Mouse (Mus musculus) frontal cortex, postnatal 10 days (tissue): ENCODE measurements around the gene Cpt1b.

Experiments used
- DNase-seq, 2 experiments: peaks; one replicate each; pipeline ENCODE4 v3.0.0; 2022; ENCODE audit warnings: low spot score in 2 of 2, mixed read lengths in 1 of 2

The Cpt1b gene

GRCm38 (mm10) chr15:89425711-89426121 is at the start of gene Cpt1b:
Cpt1b (minus strand) TSS chr15:89425863.
- DNase-seq = no peak

GRCm38 (mm10) chr15:89475293-89475600 is 49.6 kb upstream of the Cpt1b start:
- DNase-seq = no peak

DNA sequence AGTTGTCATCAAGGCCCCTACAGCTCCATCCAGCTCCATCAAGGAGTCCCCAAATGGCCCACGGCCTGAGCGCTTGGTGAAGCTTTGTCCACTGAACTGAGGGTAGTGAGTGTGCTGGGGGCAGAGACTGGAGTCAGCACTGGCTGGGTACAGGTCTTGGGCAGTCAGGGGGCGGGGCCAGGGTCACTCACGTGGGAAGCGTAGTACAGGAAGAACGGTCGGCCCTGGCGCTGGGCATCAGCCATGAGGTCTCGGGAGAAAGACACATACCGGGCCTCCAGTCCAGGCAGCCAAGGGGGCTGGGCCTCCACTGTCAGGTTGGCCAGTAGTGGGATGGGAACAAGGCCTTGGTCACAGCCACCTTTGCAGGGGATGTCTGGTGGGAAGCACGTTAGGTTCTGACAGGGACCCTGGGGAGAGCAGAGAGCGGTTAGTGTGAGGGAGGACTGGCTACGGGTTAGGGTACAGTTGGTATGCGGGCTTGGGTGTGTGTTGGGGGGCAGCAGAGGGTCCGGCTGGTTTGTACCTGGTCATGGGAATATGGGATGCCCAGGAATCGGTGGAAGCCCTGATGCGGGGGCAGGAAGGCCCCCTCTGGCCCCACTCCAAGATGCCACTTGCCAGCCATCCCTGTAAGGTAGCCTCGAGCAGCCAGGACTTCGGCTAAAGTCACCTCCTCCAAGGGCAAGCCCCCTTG is 49.1 kb upstream of the Cpt1b start:
- DNase-seq = no peak

DNA sequence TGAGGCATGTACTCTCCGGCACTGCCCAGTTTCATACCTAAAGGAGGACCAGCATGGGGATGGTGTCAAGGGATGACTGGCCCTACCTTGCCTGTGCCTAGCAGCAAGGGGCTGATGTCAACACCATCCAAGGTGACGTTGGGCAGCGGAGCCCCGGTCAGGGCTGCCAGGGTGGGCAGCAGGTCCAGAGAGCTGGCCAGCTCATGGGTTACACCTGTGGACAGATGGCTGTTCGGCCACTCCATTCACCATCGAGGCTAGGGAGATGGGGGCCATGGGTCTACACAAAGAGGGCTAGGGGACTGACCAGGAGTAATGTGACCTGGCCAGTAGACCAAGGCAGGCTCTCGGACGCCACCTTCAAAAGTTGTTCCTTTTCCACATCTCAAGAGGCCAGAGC is 48.3 kb upstream of the Cpt1b start:
- DNase-seq = no peak

- DNase-seq = no peak
Observed at GRCm38 (mm10) chr15:89473370-89473769, 47.7 kb upstream of the Cpt1b start.

DNA sequence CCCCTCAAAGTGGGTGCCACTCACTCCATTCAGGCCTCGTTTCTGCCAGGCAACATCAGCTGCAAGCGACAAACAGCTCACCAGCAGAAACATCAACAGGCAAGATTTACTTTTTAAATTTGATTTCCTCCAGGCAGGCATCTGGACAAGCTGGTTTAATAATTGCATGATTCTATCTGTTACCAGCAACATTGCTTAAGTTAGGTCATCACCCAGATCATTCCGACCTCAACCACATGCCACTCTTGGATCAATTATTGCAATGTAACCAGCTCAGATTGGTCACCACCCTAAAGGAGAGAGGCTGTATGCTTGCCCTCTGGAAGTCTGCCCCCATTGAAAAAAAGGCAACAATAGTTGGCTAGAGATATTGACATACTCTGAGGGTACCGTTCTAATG is 45.8 kb upstream of the Cpt1b start:
- DNase-seq = no peak

DNA sequence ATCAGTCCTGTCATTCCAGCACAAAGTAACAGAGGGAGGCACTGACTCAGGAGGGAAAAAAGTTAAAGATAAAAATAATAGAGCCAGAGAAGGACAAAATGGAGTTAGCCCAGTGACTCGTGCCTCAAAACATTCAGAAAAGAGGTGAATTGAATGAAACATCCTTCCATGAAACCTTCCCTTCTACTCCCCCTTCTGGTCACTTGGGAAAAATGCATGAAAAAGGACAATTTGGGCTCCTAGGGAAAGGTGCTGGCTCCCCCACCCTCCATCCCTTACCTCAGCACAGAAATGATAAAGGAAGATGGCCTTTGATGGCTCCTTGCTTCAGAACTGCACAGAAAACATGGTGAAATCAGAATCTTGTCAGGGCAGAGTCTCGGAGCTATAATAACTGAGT is 42.9 kb upstream of the Cpt1b start:
- DNase-seq = no peak

- no peak for DNase-seq
Observed at GRCm38 (mm10) chr15:89465052-89465451, 39.4 kb upstream of the Cpt1b start.

- DNase-seq = no peak
Observed at GRCm38 (mm10) chr15:89463334-89464235, 37.9 kb upstream of the Cpt1b start.

DNA sequence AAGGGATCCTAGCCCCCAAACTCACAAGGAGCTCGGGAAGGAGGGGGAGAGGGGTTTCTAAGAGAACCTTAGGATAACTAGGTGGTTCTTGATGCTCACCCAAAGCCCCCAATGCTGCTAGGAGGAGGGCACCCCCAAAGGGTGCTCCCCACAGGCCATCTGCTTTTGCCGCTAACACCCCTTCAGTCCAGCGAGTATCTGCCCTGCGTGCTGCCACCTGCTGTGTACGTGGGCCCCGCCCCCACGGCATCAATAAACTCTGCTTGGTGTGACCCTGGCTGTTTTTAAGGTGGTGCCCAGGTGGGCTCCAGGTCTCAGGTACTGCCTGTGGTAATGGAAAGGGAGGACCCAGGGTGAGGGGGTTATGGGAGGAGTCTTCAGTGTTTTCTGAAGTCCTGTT is 36.5 kb upstream of the Cpt1b start:
- DNase-seq = no peak

DNA sequence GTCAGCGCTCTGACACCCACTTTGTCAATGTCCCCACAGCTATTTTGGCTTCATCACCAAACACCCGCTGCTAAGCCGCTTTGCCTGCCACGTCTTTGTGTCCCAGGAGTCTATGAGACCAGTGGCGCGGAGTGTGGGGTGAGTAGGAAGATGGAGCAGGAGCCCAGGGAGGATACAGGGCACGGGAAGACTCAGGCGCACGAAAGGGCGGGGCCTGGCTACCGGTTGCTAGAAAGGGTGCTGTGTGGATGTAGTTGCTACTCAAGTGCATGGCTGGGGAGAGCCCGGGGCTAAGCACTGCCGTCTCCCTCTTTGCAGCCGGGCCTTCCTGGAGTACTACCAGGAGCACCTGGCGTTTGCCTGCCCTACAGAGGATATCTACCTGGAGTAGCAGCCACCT is 35.7 kb upstream of the Cpt1b start:
- no peak for DNase-seq

GRCm38 (mm10) chr15:89460298-89460697 is 34.6 kb upstream of the Cpt1b start:
- DNase-seq = no peak

- no peak for DNase-seq
Observed at GRCm38 (mm10) chr15:89459821-89460220, 34.2 kb upstream of the Cpt1b start.

GRCm38 (mm10) chr15:89458942-89459341 is 33.3 kb upstream of the Cpt1b start:
- no peak for DNase-seq

GRCm38 (mm10) chr15:89455642-89456041 is 30.0 kb upstream of the Cpt1b start:
- no peak for DNase-seq

- DNase-seq = no peak
Observed at GRCm38 (mm10) chr15:89454857-89455256, 29.2 kb upstream of the Cpt1b start.

DNA sequence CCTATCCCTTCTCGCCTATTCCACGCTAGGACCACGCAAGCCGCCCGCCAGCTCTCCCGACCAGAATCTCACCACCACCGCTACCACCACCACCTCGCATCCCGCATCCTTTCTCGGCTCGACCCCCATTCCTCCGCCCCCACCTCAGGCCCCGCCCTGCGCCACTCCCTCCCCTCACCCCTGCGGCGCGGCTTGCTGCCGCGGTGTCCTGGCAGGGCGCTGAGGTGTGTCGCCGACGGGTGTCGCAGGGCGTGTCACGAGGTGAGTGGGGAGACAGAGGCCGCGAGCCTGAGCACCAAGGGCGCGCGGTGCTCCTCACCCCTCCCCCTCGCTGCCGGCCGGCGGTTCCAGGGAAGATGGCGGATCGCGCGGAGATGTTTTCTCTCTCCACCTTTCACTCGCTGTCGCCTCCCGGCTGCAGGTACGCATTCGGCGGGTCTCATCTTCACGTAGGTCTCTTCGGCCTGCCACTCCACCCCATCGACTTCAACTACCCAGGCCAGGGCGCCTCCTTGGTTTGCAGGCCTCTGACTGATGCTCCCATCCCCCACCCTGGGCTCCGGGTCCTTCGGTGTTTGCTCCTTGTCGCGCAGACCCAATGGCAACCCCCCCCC is 28.3 kb upstream of the Cpt1b start, which contains the start of gene Mapk8ip2:
Mapk8ip2 (plus strand) TSS at position 49 of the 614 bp plus-strand sequence.
- peak in 1 of 2 experiments; percentile 61 for DNase-seq

DNA sequence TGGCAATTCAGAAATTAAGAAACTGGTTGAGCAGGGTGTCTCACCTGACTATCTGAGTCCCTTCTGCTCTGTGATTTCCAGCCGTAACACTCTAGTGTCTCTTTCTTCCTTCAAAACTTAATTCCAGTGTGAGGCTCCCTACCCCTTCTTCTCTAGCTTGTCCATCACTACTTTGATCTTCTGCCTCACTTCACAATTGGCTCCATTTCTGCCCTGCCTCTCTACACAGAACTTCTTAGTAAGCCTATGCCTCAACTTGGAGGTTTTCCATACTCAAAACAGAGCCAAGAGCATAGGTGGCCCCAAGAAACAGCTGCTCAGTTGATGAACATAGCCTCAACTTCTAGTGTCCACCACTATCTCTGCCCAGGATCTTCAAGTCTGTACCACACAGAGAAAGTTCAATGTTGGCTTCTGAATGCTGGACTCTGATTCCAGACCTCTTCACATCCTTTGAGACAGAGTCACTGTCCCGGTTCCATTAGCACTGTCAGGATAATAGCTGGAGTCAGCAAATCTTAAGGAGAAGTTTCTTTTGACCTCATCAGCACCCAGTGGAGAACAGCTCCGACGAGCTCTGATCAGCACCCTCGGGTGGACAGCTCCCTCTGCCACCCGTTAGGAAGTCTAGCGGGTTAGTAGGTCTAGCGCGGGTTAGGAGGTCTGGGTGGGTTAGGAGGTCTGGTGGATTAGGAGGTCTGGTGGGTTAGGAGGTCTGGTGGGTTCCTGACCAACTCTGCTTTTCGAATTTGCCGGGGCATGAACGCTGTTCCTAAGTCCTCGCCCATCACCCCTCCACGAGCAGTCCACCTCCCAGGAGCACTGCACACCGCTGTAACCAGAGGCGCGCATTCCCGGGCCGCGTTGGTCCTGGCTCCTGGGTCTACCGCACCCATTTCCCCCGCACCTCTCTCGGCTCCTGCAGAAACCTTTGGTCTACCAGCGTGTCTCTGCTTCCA is 27.5 kb upstream of the Cpt1b start:
- DNase-seq = no peak

GRCm38 (mm10) chr15:89442486-89443070 is 16.9 kb upstream of the Cpt1b start:
- no peak for DNase-seq

DNA sequence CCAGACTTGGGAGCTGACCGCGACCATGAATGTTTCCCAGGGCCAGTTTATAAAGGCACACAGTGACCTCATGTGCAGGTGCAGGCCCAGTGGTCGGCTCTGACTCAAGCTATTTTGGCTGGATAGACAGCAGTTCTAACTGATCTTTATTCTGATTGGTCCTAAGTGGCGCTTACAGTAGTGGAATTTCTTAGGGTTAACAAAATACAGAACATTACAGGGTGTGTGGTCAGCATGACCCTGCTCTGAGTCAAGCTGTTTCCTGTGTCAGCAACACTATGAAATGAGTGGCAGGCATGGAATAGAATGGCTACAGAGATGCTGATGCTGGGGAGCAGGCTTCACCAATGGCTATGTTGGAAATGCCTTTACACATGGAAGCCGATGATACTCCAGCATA is 10.2 kb upstream of the Cpt1b start:
- no peak for DNase-seq

- no peak for DNase-seq
Observed at GRCm38 (mm10) chr15:89434136-89434535, 8.5 kb upstream of the Cpt1b start.
